In the genomic region with DNA sequence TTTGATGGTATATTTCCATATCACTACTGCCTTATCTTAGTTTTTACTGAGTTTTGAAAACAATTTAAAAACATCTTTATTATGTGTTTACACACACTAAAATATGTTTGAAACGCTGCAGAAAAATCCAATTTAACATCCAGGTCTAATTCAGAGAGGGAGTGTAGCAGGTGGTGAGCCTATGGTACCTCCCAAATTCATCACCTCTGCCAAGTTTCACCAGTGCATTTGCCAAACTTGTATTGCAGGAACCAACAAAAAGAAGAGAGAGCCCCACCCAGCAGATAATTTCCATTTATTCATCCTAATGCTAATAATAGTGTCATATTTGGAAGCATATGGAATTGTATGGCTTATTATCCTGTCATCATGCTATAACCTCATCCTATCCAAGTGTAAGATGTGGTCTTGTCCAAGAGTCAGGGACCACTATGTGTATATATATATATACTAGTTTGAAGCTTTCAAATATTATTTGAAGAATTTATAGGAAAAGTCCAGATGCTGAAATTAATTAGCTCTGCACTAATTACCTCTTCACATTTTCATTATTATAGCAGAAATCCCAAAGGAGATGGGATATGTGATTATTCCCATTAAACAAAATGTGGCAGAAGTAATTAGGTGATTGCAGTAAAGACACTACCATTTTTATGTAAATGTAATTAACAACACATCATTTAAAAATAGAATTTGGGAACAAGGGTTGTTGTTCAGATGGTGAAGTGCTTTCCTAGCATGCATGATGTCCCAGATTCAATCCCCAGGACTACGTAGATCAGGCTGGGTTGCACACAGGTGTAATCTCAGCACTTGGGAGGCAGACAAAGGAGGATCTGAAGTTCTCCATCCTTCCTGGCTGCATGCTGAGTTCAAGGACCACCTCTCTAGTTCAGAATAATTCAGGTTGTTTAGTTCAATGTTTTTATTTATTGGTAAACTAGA, we compare ENCODE assay signal across 20 mouse cellular contexts. TPM values are rescaled to one million over a fixed set of nuclear protein-coding genes. Genes with fewer than 3 reads are reported as not detected.
DNase-seq lines count a peak whose midpoint lies in the region; ATAC-seq and TF ChIP-seq lines count a peak whose summit lies in the region.
"Had no signal": no experiment of that assay in that cellular context is flagged by ENCODE, and none has a peak within 500 bp of the region (broad histone marks: within the 10 kb centered on the region; RNA-seq: fewer than 3 reads in every experiment).

No protein-coding gene starts in this region.

- no peaks in the 10 kb centered on the region for H3K36me3 ChIP-seq in forebrain, embryonic 14.5 days (ENCODE audit: control insufficient read depth, insufficient read depth, low read length)
- H3K36me3 ChIP-seq in forebrain, embryonic 10.5 days (replicated peaks): no peaks in the 10 kb centered on the region
- no peaks in the 10 kb centered on the region for H3K36me3 ChIP-seq in neural tube, embryonic 14.5 days (ENCODE audit: control insufficient read depth, insufficient read depth, low read length)
- H3K36me3 ChIP-seq: embryonic facial prominence, embryonic 15.5 days; heart, embryonic 15.5 days; limb, embryonic 12.5 days; liver, embryonic 13.5 days; lung, embryonic 15.5 days; midbrain, embryonic 15.5 days had no signal

- H3K9ac ChIP-seq in forebrain, embryonic 14.5 days (ENCODE audit: low read length): no peak overlapping the region
- no peak overlapping the region for H3K9ac ChIP-seq in neural tube, embryonic 14.5 days (replicated peaks; ENCODE audit: low read depth, low read length)
- H3K9ac ChIP-seq: embryonic facial prominence, embryonic 15.5 days; heart, embryonic 15.5 days; limb, embryonic 12.5 days; liver, embryonic 13.5 days; lung, embryonic 15.5 days; midbrain, embryonic 15.5 days had no signal

- no peaks in the 10 kb centered on the region for H3K27me3 ChIP-seq in forebrain, embryonic 14.5 days (replicated peaks; ENCODE audit: control insufficient read depth, insufficient read depth, low read length)
- no peaks in the 10 kb centered on the region for H3K27me3 ChIP-seq in forebrain, embryonic 10.5 days (ENCODE audit: poor library complexity, severe bottlenecking)
- no peaks in the 10 kb centered on the region for H3K27me3 ChIP-seq in neural tube, embryonic 14.5 days (ENCODE audit: control insufficient read depth, insufficient read depth, low read length)
- H3K27me3 ChIP-seq: embryonic facial prominence, embryonic 15.5 days; heart, embryonic 15.5 days; limb, embryonic 12.5 days; liver, embryonic 13.5 days; lung, embryonic 15.5 days; midbrain, embryonic 15.5 days had no signal

- intact Hi-C loops in left cerebral cortex, adult 2 months (cut with DNase I): no loop called here

- 48% methylated on average over 2 of the region's 2 CpGs for WGBS in forebrain, embryonic 14.5 days
- 89% methylated on average over 2 of the region's 2 CpGs for WGBS in forebrain, embryonic 10.5 days
- WGBS in neural tube, embryonic 14.5 days: 55% methylated on average over 2 of the region's 2 CpGs

- no peak overlapping the region for H3K4me3 ChIP-seq in forebrain, embryonic 14.5 days (ENCODE audit: low read depth, low read length)
- H3K4me3 ChIP-seq in forebrain, embryonic 10.5 days: no peak overlapping the region
- H3K4me3 ChIP-seq in neural tube, embryonic 14.5 days (ENCODE audit: low read depth, low read length): no peak overlapping the region
- no peak overlapping the region for H3K4me3 ChIP-seq in left cerebral cortex, adult 2 months
- H3K4me3 ChIP-seq: embryonic facial prominence, embryonic 15.5 days; gastrocnemius, adult 2 months; heart, embryonic 15.5 days; limb, embryonic 12.5 days; liver, embryonic 13.5 days; lung, embryonic 15.5 days; midbrain, embryonic 15.5 days had no signal

- no peak overlapping the region for H3K4me2 ChIP-seq in forebrain, embryonic 14.5 days (ENCODE audit: low read length)
- no peak overlapping the region for H3K4me2 ChIP-seq in neural tube, embryonic 14.5 days (ENCODE audit: low read depth, low read length)
- H3K4me2 ChIP-seq: embryonic facial prominence, embryonic 15.5 days; heart, embryonic 15.5 days; limb, embryonic 12.5 days; liver, embryonic 13.5 days; lung, embryonic 15.5 days; midbrain, embryonic 15.5 days had no signal

- TF ChIP-seq CTCF in left cerebral cortex, adult 2 months (IDR thresholded peaks at IDR 0.05): no peak

- H3K27ac ChIP-seq in forebrain, embryonic 14.5 days (ENCODE audit: low read depth, low read length): no peak overlapping the region
- H3K27ac ChIP-seq in forebrain, embryonic 10.5 days: no peak overlapping the region
- no peak overlapping the region for H3K27ac ChIP-seq in neural tube, embryonic 14.5 days (ENCODE audit: low read depth, low read length)
- H3K27ac ChIP-seq in left cerebral cortex, adult 2 months: no peak overlapping the region
- H3K27ac ChIP-seq: embryonic facial prominence, embryonic 15.5 days; gastrocnemius, adult 2 months; heart, embryonic 15.5 days; kidney, postnatal 0 days; limb, embryonic 12.5 days; liver, embryonic 13.5 days; lung, embryonic 15.5 days; midbrain, embryonic 15.5 days had no signal

- no peaks in the 10 kb centered on the region for H3K9me3 ChIP-seq in forebrain, embryonic 14.5 days (replicated peaks; ENCODE audit: control insufficient read depth, low read length)
- no peaks in the 10 kb centered on the region for H3K9me3 ChIP-seq in forebrain, embryonic 10.5 days
- H3K9me3 ChIP-seq in neural tube, embryonic 14.5 days (ENCODE audit: control insufficient read depth, low read length): no peaks in the 10 kb centered on the region
- H3K9me3 ChIP-seq: embryonic facial prominence, embryonic 15.5 days; heart, embryonic 15.5 days; limb, embryonic 12.5 days; liver, embryonic 13.5 days; lung, embryonic 15.5 days; midbrain, embryonic 15.5 days had no signal

- peak; percentile 32 for DNase-seq in forebrain, embryonic 14.5 days (ENCODE audit: low spot score)
- no peak for DNase-seq in forebrain, embryonic 10.5 days (ENCODE audit: extremely low spot score, low spot score)
- DNase-seq in neural tube, embryonic 10.5 days (ENCODE audit: extremely low spot score, low spot score): no peak
- peak; percentile 38 to 55 for DNase-seq in cerebellum, postnatal 14 days
- no peak for DNase-seq in left cerebral cortex, adult 2 months (ENCODE audit: extremely low spot score in 1 of 2, low spot score in 2 of 2)
- no peak for DNase-seq in thymus, adult 18-20 months
- DNase-seq: adrenal gland, adult 8-10 months; gastrocnemius, adult 2 months; liver, embryonic 13.5 days; thymus, postnatal 4 days had no signal

- ATAC-seq in forebrain, embryonic 14.5 days: peak; percentile 55
- ATAC-seq in neural tube, embryonic 14.5 days (ENCODE audit: low read depth): peak; percentile 73; the same call in 1 of the 2 replicates
- ATAC-seq: intestine, embryonic 16.5 days; midbrain, embryonic 15.5 days had no signal

- no peaks in the 10 kb centered on the region for H3K4me1 ChIP-seq in forebrain, embryonic 14.5 days (ENCODE audit: control insufficient read depth, insufficient read depth, low read length)
- no peaks in the 10 kb centered on the region for H3K4me1 ChIP-seq in forebrain, embryonic 10.5 days
- no peaks in the 10 kb centered on the region for H3K4me1 ChIP-seq in neural tube, embryonic 14.5 days (ENCODE audit: control insufficient read depth, insufficient read depth, low read length)
- H3K4me1 ChIP-seq: embryonic facial prominence, embryonic 15.5 days; heart, embryonic 15.5 days; limb, embryonic 12.5 days; liver, embryonic 13.5 days; lung, embryonic 15.5 days; midbrain, embryonic 15.5 days had no signal

RNA-seq across cellular contexts. Expression of a gene that starts 1.2 kb away (rescaled TPM):
- 0.19 and 0.28 TPM in 2 replicates for polyA plus RNA-seq in forebrain, embryonic 14.5 days (2014; fragmentation: Nextera tagmentation; extraction: Ambion mirVana)
- polyA plus RNA-seq in forebrain, embryonic 10.5 days (2016; fragmentation: Nextera tagmentation; extraction: Ambion mirVana): not detected in 2 replicates
- polyA plus RNA-seq in neural tube, embryonic 14.5 days (2014; fragmentation: Nextera tagmentation; extraction: Ambion mirVana): 0.09 and 0.24 TPM in 2 replicates
- total RNA-seq in left cerebral cortex, adult 2 months (2021): not detected
- total RNA-seq: gastrocnemius, adult 2 months; hematopoietic stem cell, adult 5-6 weeks; layer of hippocampus, adult 18-20 months had no signal
- polyA plus RNA-seq: kidney, postnatal 0 days; midbrain, embryonic 15.5 days had no signal

Comparison
In these comparisons a context has a peak if more than half of its experiments do, and no peak if none do; other contexts are left out.
1. DNase-seq: peak in forebrain, embryonic 14.5 days (single experiment) and cerebellum, postnatal 14 days (2 of 2); none in forebrain, embryonic 10.5 days (single experiment), neural tube, embryonic 10.5 days (single experiment), left cerebral cortex, adult 2 months (0 of 2) and thymus, adult 18-20 months (0 of 2).